Mouse (Mus musculus) gastrocnemius, postnatal 14 days (tissue): Measurements from ENCODE around the gene Mllt3. TPM values are rescaled to one million over a fixed set of nuclear protein-coding genes. Genes with fewer than 3 reads are reported as not detected.
A peak's percentile ranks its signal among the peaks of the same experiment; 100 is the strongest.

Experiments used
- DNase-seq: peaks from one replicate; pipeline ENCODE4 v3.0.0; 2021; ENCODE audit warnings: mixed read lengths
- intact Hi-C: fragments of 180-260 bp; cut with DNase I; formaldehyde crosslinking; loops from one replicate; pipeline ENCODE4 v1.15.1; 2025; ENCODE audit warnings: low total_unique reads
- long read RNA-seq, 2 experiments: library from polyadenylated mRNA; stranded (forward); transcript quantifications; one replicate each; pipeline ENCODE4 v2.0.0; 2021
- total RNA-seq, 2 experiments: library from RNA; stranded (reverse); gene quantifications; 2 replicates each; pipeline ENCODE4 v1.2.3; 2021

Mllt3 gene
- 10 to 100 TPM; 33.5 TPM for total RNA-seq
- long read RNA-seq, experiment 1, full-length matches to known transcripts, result 14 of 18 reads
- long read RNA-seq, experiment 1, partial matches to known transcripts, result 2 of 18 reads
- long read RNA-seq, experiment 1, other reads (novel, unspliced or antisense), result 2 of 18 reads
- long read RNA-seq, experiment 2, full-length matches to known transcripts, result 15 of 20 reads
- long read RNA-seq, experiment 2, partial matches to known transcripts, result 1 of 20 reads
- long read RNA-seq, experiment 2, other reads (novel, unspliced or antisense), result 4 of 20 reads

DNA sequence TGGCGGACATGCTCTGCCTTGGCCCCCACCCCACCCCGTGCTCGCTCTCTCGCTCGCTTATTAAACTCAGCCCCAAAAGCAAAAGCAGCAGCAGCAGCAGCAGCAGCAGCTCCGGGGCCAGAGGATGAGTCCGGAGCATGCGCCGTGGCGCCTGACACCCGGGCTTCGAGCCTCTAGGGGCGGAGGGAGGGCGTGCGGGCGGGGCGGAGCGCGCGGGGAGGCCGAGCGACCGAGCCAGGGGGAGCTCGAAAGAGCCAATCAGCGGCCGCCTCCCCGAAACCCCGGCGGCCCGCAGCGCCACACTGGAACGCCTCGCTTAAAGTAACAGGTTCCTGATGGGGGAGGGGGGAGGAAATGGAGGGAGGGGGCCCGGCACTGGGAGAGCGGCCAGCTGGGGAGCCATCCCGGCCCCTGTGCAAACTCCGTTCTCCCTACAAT, at the start of gene Mllt3:
TSS of gene Mllt3 (minus strand) at position 149 of the 438 bp plus-strand sequence.
- DNase-seq, result peak; percentile 97
- intact Hi-C loops, result loop anchor here (10.0 kb wide), 1 partner anchor 248 kb away; no protein-coding TSS in a partner anchor

DNA sequence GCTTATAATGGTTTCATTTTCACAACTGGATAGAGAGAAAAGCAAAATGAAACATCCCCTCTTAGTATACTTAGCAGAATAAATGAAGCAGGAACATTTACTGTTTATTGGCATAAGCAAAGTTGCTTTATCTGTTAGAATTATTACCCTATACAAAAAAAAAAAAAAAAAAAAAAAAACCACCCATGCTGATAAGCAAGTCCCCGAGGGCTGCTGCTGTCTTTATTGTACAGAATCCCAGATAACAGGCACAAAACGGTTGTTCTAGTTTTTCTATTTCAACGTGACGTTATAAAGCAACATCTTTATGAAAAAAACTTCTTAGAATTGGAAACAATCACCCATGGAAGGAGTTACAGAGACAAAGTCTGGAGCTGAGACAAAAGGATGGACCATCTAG, 49.2 kb upstream of the Mllt3 start:
- intact Hi-C loops, result no loop called here
- DNase-seq, result no peak

DNA sequence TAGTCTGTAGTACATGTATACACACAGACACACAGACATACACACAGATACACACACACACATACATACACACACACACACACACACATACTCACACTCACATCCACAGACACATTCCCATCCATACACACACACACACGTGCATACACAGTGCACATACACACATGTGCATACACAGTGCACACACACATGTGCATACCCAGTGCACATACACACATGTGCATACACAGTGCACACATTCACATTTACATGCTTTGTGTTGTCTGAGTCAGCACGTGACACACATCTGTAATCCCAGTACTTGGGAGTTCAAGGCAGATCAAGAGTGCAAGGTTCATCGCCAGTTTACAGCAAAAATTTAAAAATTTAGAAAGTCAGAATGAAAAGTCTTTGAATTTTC, 48.7 kb upstream of the Mllt3 start:
- intact Hi-C loops, result no loop called here
- no peak for DNase-seq

DNA sequence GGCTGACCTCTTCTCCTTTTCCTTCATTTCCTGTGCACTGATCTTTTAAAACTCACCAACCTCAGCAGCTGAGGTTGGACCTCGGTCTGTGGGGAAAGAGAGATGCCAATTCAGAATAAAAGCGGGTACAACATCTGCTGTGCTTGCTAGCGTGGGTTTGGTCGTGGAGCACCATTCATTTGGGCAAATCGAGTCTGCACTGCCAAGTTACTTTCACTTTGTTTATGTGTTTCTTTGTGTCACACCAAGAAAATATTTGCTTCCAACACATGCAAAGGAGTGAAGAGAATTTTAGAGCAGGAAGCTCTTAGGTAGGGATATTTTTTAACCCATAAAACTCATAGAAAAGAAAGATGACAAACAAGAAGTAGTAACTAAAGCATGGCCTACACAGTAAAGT, 48.3 kb upstream of the Mllt3 start:
- DNase-seq, result no peak
- intact Hi-C loops, result no loop called here

DNA sequence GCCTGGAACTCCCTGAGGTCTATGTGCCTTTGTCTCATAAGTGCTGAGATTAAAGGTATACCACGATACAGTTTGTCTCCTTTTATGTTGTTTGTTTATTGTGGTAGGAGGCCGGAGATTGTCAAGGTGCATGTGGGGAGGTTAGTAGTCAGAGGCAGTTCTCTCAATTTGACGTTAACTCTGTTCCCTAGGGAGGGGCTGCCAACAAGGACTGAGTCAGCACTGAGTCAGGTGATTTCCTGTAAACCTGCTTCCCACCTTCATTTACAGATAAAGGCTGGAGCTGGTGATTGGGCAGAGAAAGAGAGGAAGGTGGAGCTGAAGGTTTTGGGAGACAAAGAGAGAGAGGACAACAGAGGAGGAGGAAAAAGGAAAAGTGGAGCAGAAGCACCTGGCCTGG, 45.8 kb upstream of the Mllt3 start:
- intact Hi-C loops, result loop anchor here (5.0 kb wide), 1 partner anchor 37 kb away; no protein-coding TSS in a partner anchor
- no peak for DNase-seq

DNA sequence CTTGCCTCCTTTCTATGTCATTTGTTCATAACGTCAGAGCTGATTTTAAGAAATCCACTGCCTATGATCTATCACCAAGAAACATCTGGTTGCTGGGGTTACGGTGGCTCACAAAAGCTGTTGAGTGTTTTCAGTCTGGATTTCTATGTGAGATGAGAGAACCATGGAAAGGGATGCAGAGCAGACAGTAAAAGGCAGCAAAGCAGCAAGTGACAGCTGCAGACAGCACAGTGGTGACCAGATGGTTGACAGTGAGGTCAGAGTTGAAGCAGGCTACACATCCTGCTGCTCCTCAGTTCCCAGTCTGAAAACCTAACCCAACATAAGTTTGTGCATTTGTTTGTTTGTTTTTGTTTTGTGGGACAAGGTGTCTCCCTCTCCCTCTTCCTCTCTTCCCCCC, 42.2 kb upstream of the Mllt3 start:
- DNase-seq, result no peak
- intact Hi-C loops, result loop anchor here (5.0 kb wide), 1 partner anchor 33 kb away; no protein-coding TSS in a partner anchor

DNA sequence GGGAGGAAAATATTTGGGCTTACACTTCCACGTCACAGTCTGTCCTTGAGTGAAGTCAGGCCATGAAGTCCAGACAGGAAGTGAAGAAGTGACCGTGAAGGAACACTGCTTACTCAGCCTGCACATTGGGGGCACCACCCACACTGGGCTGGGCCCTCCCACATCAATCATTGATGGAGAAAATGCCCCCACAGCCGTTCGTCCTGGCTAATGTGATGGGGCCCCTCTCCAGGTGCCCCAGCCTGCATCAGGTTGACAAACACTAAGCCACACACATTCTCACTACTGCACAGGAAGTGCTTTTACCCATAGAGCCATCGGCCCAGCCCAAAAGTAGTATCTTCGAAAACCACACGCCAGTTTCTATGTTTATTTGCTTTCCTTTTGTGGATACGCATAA, 13.1 kb upstream of the Mllt3 start:
- intact Hi-C loops, result no loop called here
- no peak for DNase-seq

DNA sequence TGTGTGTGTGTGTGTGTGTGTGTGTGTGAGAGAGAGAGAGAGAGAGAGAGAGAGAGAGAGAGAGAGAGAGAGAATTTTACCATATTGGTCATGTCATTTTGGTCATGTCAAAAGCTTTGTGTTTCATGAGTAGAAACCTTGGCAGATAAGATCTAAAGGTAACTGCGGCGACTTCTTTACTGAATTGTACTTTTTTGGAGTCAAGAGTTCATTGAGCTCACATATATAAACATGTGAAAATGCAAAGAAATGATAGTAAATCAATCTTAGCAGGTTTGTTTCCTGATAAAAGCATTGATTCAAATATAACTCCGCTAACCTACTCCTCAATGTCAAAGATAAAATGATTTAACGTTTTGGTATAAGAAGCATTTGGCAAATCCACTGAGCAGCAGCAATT, 12.0 kb upstream of the Mllt3 start:
- intact Hi-C loops, result no loop called here
- no peak for DNase-seq

DNA sequence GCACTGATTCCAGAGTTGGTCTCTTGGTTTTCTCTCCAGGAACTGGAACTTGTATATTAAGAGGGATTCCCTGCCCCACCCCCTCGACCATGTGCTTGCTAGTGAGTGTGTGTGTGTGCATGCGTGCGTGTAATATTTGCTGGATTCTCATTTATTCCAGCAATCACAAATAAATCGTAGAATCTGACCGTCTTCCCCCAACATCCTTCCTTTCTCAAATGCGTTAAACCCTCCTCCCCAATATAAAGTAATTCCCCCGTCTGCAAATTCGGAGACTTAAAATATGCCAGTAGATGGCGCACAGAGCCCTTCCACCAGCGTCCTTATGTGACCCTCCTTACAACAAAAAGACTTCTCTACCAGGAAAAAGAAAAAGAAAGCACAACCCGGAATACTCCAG, 2.2 kb upstream of the Mllt3 start:
- intact Hi-C loops, result loop anchor here (2.0 to 10.0 kb wide), 3 partner anchors 251 to 315 kb away; no protein-coding TSS in a partner anchor

DNA sequence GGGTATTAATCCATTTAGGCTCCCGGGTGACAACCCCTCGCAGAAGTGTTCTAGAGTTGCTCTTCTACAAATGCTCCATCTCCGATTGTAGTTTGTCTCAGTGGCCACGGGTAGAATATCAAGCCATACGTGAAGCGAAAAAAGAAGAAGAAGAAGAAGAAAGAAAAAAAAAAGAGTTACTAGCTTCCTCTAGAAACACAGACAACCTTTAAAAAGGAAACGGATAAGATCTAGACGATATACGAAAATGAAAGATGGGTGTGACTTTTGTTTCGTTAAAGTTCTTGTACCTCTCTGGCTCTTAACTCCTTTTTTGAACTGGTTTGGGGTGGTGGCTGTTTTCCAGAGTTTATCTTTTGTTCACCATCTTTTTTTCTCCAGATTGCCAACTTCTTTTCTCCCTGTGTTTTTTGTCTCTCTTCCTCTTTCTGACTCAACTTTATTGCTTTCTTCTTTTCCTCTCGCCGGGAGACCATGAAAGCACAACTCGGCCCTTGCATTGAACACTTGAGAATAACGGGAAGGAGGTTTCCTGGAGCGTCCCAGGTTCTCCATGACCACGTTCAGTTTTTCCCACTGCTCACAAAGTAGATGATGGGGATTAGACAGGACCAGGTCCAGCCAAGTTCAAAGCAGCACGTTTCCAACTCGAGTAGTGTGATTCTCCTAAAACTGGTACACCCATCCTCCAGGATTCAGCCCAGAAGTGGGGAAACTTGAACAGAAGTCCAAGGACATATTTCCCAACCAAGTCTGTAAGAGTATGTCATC, 1.4 kb upstream of the Mllt3 start:
- intact Hi-C loops, result loop anchor here (2.0 to 10.0 kb wide), 3 partner anchors 250 to 316 kb away; no protein-coding TSS in a partner anchor
- DNase-seq, result no peak

More for the DNA sequence above, 2.2 kb upstream of the Mllt3 start:
- DNase-seq, result peak; percentile 32

DNA sequence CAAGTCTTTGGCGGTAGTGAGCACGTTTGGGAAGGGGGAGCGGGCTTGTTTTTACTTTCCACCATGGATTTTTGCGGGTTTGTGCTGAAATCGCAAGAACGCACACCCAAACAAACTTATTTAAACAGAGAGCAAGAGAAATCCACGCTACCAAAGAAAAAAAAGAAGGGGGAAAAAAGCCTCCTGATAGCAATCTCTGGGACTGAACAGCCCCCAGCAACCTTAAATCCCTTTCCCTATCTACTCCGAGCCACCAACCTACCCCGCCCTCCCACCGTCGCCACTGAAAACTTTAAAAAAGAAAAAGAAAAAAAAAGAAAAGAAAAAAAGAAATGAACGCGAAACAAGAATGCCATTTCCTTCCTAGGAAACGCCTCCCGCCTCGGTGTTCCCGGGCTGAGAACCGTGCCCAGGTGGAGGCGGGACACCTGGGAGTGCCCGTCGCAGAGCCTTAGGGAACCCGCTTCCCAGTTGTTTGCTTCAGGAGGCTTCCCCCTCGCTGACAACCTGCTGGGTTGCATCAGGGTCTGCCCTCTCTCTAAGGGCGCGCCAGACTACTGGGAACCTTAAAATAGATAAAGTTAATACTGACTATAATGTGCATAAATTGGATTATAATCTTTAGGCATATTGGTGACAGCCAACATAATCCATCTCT, 694 bp upstream of the Mllt3 start:
- peak; percentile 6 for DNase-seq
- intact Hi-C loops, result loop anchor here (2.0 to 10.0 kb wide), 2 partner anchors 249 to 317 kb away; no protein-coding TSS in a partner anchor

DNA sequence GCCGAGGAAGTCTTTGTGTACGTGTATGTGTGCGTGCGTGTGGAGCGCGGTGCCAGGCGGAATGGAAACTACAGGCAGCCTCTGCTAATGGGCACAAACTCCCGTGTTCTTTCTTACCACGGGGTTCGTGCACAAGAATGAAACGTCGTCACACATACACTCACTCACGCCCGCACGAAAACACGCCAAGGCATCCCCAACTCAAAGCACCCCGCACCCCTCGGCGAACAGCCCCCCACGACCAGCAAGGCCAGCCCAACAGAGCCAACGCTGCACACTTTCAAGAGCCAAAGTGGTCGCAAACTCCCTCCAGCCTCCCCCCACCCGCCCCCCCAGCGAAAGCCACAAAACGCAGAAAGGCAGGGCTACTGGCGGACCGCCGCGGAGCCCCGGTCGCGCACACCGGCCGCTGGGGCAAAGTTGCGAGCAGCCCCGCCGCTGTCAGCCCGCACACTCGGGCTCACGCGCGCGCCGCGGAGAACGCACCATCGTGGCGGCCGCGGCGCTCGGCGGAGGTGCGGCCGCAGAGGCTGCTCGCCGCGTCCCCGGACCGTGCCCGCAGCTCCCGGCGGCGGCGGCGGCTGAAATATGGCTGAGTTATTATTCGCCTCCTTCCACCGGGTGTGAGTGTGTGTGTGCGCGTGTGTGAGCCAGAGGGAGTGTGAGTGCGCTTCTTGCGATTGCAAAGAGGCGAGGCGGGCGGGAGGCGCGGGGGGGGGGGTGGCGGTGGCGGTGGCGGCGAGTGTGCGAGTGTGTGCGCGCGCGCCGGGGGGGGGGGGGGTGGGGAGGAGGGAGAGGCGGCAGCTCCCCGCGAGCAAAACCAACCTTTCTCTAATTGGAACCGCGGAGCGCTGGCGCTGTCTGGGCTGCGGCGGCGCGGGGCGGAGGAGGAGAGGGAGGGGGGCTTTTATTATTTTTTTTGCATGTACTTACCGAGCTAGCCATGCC, 739 bp downstream of the Mllt3 start:
- peak; percentile 31 for DNase-seq
- intact Hi-C loops, result loop anchor here (10.0 kb wide), 1 partner anchor 248 kb away; no protein-coding TSS in a partner anchor

DNA sequence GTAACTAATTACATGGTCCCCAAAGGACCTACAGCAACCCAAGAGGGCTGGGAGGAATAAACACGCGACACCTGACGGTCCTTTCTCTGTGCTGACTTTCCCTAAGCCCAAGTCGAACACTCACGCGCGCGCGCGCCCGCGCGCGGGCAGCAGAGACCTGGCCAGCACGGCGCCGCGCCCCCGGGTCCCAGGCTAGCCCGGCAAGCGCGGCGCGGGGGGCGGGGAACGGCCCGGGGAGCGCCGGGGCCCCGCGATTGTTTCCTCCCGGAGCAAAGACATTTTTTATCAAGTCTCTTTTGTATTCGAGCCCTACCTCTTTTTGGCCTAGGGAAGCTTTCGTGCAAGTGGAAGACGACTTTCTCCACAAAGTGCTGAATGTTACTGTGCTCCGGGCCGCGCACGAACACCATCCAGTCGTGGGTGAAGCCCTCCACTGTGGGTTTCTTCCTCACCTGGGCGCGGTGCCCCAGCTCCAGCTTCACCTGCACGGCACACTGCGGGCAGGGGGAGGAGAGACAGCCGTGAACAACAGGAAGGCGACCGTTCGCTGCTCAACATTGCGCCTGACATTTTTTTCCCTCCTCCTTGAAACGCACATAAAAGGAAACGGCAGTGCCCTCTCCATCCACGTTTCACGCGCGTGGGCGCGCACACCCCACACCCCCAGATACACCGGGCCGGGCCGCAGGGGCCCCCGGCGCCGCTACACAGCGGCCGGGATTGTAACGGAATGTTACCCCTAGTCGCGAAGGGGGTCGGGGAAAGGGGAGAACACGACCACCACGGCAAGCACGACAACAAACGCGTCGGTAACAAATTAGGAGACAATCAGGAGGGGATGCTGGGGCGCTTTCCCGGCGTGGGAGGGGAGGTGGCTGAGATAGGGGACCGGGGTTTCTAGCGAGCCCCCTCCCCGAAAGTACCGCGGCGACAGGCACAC, 1.7 kb downstream of the Mllt3 start:
- DNase-seq, result peak; percentile 18
- intact Hi-C loops, result loop anchor here (10.0 kb wide), 1 partner anchor 247 kb away; no protein-coding TSS in a partner anchor

DNA sequence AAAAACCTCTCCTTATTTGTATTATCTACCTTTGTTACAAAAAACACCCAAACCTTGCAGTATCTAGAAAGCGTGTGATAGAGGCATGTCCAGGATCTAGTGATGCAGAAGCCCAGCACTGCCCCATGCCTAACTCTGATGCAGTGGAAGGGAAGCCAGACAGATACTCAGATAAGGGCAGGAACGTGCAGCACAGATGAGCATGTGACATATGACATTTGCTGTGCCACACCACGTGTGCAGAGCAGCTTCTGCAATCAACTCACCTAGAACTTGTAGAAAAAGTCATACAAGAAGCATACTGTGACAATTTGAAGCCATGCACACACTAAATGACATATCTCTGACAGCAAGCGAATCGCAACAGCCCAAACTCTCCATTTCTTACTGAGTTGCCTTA, 9.6 kb downstream of the Mllt3 start:
- intact Hi-C loops, result no loop called here
- no peak for DNase-seq

DNA sequence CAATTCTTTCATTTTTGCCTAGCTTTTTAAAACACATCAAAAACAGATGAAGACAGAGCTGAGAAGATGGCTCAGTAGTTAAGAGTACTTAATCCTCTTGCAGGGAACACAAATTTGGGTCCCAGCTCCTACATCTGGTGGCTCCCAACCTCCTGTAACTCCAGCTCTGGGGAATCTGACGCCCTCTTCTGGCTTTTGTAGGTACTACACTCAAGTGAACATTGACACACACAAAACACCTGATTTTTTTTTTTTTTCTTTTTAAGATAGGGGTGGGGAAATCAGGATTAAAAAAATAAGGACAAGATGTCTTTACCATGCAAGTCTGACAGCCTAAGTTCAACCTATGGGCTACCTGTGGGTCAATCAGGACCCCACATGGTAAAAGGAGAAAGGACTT, 10.5 kb downstream of the Mllt3 start:
- DNase-seq, result no peak
- intact Hi-C loops, result no loop called here

DNA sequence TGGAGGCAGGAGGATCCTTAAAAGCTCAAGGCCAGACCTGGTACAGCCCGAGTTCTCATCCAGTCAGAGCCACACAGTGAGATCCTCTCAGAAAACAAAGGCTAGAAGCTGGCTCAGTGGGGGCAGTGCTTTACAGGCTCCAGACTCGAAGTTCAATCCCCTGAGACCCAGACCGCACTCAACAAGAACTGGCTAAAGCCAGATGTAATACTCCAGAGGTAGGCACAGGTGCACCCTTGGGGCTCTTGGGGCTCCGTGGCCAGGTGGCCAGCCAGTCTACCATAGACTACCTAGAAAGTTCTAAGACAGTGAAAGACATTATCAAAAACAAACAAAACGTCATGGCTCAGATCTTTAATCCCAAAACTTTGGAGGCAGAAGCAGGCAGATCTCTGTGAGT, 12.7 kb downstream of the Mllt3 start:
- DNase-seq, result no peak
- intact Hi-C loops, result no loop called here

DNA sequence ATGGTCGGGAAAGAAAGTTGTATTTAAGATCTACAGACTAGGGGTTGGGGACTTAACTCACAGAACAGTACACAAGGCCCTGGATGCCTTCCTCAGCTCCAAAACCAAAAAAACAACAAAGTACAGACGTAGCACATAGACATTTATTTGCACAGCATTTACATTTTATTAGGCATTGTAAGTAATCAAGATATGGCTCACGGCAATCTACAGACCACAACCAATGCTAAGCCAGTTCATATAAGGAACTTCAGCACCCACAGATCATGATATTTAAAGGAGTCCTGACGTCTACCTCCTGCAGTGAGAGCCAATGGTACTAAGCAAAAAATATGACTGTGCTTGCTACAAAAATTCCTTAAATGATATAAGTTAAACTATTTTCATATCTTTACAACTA, 13.5 kb downstream of the Mllt3 start:
- intact Hi-C loops, result no loop called here
- DNase-seq, result no peak
